Mouse (Mus musculus) right cerebral cortex, postnatal 14 days (tissue): ENCODE results near the gene Gmpr.
"Not testable (repeated sequence)": the region's sequence is repeated elsewhere in the genome, so short reads cannot be mapped to it uniquely, and the experiment has no call there.

Experiments
- DNase-seq: peaks from one replicate; pipeline ENCODE4 v3.0.0; 2022

Gene Gmpr

DNA sequence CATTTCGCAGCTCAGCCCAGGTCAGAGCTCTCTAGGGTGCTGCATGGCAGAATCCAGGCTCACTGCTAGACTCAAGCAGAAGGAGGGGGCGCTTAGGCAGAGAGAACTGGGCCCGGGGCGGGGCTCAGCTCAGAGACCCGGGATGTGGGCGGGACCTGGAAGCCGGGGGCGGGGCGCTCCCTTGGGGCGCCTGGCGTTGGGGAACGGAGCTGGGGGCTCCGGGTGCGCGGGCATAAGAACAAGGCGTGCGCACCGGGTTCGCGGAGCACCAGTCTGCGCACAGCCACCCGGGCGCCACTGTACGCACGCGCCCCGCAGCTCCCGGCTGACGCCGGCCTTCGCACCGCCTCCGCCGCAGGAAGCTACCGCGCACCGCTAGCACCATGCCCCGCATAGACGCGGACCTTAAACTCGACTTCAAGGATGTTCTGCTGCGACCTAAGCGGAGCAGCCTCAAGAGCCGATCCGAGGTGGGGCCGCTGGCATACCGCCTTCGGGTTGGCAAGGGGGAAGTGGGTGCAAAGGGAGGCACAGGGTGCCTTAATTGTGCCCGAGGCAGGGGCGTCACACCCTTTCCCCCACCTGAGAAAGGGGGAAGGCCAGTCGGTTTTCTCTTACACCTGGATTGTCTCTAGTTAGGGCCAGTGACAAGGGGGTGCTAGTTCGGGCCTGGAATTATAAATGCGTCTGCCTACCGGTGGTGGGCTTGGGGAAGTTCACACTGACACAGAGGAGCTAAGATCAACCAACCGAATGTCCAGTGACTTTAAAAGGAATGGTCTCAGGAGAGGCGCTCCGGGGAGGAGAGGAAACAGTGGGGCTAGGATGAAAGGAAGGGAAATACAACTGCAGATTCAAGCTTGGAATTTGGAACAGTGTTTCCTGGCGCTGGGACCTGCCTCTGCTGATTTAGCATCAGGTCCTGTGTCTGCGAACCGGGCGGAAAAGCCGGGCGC is at the start of gene Gmpr:
TSS of gene Gmpr (plus strand) at position 171 of the 956 bp plus-strand sequence.
- DNase-seq, result peak; percentile 83

DNA sequence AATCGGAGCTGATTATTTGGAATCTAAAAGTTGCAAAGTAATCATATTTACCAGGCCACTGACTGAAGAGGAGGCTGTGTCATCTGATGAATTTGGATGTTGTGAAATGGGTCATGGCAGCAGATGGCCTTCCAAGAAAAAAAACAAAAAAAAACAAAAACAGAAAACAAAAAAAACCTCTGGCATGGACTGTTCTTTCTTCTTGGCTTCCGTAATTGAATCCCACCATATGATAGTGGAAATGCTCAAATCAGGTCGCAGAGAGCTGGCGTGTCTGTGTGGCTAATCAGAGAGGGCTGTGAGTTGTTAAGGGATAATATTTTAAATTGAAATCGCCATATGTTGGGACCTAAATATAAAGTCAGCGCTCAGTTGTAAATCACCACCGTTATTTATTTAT is 49.8 kb upstream of the Gmpr start:
- no peak for DNase-seq

DNA sequence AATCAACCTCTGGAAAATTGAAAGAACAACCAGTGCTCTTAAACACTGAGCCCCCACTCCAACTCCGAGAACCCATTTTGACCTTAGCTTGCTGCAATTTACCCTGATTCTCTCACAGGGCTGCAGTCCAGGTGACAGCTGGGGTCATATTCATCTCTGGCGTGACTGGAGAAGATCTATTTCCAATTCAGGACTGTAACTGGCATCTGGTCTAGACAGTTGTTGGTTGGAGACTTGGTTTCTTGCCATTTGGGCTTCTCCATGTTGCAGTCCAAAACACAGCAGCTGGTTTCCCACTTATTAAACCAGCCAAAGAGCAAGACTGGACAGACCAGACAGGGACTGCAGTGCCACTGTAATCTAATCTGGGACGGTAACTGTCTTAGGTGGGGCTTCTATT is 47.1 kb upstream of the Gmpr start:
- DNase-seq, result no peak

DNA sequence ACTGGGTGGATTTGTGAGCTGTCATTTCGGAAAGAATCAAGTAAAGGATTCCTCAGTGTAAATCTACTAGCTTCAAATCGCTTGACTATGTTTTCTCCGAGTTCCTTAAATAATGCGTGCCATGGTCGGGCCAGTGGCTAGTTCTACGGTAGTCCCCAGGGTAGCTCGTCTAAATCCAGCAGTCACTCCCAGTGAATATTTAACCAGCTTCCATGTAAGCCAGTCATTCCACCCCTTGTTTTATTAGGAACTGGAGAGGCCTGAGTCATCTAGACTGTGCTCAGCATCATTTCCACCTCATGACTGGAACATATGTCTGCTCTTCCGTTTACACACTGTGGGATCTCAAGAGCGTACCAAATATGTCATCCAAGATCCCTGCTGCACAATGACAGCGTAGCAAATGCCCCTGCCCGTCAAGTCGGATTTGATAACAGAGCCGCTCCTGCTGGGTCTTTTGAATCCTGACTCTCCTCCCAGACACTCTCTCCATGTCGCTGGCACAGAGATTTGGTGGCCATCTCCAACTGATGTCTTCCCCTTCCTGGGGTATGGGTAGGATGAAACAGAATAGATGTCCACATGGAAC is 45.8 kb upstream of the Gmpr start:
- DNase-seq, result no peak

DNA sequence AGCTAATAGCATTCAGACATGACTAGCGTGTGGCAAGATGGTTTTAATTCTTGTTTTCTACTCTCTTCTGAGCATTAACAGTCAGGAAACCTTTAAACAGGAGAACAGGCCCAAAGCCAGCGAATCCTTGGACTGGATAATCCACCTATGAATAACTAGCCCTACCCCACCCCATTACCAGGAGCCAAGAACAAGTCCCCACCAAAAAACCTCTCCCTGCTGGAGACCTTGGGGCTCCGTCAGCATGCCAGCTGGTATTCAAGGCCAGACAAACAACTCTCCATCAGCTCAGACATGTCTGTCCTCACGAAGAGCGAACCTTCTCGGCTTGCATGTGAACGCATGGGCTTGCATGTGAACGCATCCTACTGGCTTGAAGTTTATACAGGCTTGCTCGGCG is 41.6 kb upstream of the Gmpr start:
- DNase-seq, result no peak

DNA sequence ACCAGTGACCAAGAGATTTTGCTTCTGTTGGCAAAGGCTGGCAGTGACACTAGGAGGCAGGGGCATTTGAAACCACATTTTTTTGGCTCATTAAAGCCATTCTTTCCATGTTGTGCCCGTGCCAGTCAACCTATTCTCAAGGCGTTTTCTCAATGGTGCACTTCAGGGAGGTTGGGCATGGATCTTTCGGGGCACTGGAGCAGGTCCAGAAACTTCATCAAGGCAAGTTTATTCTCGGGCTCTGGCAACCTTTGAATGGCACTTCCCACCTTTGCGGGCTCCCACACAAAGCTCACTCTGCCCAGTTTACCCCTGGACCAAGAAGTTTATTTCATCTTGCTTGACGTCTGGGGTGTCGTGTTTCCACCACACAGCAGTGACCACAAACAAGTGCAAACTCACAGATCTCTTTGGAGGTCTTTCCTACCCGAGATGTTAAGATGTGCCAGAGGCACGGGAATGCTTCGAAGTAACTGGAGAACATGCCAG is 41.2 kb upstream of the Gmpr start:
- DNase-seq, result no peak

DNA sequence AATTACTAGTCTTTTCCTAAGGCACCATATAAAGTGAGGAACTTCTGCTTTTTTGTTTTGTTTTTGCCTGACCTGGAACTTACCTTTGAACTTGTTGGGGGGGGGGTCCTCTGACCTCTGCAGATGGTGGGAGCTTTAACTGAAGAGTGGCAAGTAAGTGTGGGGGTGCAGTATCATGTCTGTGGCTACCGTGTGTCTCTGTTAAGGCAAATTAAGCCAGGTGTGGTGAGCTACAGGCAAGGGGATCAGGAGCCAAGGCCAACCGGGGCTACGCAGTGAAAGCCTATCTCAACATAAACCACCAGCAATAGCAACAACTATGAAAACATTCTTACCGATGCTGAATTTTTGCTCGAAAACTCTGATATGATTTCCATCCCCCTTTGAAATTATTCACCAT is 38.5 kb upstream of the Gmpr start:
- DNase-seq, result no peak

DNA sequence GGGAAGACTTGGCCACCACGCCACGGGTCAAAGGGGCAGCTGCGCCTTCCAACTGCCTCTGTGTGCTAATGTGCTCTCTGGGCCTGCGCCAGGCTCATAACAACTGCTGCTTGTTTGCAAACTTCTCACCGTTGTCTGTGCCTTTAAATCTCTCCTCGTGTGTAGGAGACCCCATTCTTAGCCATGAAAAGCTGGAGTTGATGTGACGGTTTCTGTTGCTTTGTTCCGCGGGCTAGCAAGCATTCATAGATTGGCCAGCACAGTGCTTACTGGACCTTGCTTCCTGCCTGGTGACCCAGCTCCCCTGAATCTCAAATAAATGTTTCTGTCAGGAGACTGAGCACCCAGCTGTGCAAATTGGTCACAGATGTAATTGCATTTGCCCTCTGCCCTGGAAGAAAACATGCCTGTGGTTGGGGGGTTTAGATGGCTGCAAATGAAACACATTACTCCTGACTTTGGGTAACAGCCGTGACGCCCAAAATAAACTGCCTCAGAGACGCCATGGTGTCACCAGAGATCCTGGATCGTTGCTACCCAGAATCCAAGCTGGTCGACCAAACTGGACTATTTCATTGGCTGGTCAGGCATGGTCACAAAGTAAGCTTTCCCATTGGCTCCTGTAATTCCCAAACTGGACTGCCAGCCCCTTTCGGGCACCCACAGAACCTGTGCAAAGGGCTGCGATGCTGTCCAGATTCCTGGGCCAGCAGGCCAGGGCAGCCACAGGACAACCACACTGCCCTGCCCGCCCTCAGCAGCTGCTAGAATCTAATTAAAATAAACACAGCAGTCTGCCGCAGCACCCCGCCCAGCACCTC is 37.6 kb upstream of the Gmpr start:
- DNase-seq, result no peak

DNA sequence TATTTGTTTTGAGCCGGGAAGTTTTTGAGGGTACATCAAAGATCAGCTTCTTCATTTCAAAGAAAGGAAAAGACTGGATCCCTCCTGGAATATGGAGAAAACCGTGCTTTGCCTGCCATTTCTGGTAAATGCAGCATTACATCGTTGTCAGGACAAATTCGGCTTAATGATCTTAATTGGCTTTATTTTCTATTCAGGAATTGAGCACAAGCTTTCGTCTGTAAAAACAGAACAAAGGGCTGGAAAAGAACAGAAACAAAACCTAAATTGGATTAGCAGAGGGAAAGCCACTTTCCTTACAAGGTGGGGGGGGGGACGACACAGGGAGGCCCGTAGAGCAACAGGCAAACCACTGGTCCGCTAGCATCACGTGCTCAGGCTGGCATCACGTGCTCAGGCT is 33.9 kb upstream of the Gmpr start:
- no peak for DNase-seq

DNA sequence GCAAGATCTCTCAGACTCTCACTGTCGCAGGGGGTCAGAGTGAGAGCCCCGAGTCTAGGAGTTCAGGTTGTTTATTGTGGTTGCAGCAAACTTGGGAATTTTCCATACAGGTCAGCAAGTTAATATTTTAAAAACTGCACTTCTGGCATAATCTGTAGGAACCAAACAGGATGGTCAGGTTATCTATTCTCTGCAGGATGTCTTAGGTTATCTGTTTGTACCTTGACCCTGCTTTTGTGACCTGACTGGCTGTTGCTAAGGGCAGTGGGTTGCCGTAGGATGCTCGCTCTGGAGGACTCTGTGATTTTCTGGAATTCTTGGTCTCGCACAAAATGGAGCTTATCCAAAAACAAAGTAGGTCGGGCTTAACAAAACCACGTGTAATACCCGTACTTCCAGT is 31.9 kb upstream of the Gmpr start:
- no peak for DNase-seq

DNA sequence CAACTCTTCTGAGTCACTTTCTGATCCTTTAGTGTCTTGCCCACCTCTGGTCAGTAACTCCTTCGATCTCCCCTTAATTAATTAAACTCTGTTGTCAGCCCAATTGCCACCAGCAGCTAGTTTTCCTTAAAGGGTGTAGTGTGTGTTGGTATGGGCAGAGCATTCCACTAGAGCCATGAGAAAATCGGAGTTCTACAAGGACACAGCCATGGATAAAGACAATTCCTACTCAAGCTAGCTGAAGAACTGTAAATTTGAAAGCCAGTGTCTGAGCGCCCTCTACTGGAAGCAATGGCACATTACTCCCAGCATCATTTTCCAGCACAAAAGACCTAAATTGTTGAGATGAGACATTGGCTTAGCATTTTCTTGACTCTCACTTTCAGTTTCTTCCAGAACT is 30.1 kb upstream of the Gmpr start:
- DNase-seq, result peak; percentile 54

DNA sequence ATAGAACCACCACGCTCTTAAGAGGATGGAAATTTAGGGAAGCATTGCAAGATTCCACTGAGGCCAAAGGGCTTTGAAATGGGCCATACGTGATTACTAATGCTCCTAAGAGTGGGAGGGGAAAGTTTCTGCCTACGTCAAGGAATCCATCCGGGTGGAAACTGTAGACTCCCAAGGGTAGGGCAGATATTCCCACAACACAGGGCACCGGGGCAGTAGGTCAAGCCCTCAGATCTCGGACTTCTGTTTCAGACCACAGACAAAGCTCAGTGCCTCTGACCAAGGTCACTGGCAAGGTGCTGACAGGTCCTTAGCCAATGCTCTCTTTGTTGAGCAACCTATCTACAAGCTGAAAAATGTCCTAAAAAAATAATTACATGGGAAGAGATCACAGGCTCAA is 27.3 kb upstream of the Gmpr start:
- DNase-seq, result no peak

DNA sequence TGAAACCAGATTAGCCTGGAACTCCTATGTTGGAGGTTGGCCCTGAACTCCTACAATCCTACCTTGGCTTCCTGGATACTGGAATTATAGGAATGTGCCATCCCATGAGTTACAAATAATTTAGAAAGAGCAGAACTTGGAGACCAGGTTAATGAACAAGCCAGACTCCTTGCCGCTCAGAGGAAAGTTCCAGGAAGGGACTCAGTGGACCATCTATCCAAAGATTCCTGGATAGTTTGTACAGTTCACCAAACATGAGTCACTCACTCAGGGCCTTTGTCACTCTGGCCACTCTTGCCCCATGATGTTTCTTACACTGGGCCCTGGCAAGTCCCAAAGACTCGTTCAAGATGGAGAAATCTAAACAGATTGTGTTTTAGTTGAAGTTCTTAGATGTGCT is 24.0 kb upstream of the Gmpr start:
- DNase-seq, result no peak

DNA sequence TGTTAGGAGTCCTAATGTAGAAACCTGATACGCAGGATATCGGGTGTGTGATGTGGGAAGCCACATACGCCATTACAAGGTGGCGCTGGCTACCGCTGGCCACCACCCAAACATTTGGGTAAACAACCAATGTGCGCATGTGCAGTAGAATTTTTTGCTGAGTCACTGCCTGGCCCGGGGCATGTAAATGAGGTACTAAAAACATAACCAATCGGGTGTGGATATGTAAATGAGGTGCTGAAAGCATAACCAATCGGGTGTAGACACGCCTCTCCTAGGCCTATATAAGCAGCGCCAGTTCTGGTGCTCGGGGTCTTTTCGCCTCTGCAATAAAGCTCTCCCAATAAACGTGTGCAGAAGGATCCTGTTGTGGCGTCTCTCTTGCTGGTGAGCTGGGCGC is 23.3 kb upstream of the Gmpr start:
- not testable (repeated sequence) for DNase-seq

DNA sequence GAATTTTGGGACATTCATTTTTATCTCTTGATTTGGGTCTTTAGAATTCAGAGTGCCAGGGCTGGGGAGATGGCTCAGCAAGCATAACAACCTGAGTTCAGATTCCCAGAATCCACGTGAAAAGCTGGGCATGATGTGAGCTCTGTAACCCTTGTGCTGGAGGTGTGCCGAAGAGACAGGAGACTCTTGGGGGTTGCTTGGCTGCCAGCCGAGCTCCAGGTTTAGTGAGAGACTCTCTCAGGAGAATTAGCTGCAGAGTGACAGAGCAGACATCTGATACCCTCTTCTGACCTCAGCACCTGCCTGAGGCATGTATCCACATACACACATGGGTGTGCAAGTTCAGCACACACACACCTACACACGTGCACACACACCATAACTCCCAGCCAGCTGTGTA is 21.6 kb upstream of the Gmpr start:
- DNase-seq, result no peak

DNA sequence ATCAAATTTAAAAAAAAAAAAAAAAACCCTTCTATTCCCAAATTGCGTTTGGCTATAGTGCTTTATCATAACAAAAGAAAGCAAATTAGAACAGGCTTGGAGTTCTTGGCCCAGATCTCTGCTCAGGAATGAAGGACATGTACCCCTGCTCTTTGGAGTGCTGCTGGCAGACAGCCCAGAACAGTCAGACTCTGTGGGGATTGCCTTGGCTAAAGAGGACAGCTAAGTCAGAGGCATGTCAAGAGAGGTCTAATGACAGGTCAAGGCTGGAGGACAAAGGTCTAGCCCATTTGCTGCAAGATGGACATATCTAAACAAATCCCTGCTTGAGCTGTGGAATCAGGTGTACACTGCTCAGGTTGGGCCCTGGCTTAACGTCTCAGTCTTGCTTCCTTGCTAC is 20.6 kb upstream of the Gmpr start:
- no peak for DNase-seq

DNA sequence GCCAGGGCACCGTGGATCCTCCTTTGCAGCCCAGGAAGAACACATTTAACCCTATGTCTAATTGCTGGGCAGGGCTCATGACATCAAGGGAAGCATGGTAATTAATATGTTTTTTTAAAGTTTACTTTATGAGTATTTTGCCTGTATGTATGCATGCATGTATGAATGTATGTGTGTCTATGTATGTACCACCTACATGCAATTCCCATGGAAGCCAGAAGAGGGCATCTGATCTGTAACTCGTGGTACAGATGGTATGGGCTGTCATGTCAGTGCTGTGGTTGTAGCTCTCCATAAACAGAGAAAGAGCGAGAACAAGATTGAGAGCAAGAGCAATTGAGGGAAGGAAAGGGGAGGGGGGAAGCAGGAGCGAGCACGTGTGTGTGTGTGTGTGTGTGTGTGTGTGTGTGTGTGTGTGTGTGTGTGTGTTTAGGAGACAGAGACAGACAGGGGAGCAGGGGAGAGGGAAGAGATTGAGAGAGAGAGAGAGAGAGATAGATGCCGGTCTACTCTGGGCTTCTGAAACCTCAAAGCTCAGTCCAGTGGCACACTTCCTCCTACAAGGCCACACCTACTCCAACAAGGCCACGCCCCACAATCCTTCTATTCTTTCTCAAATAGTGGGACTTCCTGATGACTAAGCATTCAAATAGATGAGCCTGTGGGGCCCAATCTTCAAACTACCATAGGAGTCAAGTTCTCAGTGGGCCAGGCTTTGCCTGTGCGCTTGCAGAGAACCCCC is 15.1 kb upstream of the Gmpr start:
- no peak for DNase-seq

DNA sequence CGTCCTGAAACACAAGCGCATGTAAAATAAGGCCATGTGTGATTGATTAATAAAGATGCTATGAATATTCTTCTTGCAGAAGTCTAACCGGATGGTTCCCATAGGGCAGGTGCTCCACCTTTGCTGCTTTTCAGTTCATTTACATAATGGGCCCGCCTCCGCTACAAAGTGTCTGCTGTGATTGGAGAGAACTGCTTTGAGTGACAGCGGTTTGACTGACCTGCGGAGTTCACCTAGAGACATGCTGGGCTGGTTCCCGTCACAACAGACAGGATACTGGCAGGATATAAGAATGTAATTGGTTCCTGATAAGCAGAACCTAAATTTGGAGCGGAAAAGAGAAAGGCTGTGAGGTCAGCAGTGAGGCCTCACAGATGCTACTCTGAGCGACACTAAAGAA is 13.4 kb upstream of the Gmpr start:
- no peak for DNase-seq

DNA sequence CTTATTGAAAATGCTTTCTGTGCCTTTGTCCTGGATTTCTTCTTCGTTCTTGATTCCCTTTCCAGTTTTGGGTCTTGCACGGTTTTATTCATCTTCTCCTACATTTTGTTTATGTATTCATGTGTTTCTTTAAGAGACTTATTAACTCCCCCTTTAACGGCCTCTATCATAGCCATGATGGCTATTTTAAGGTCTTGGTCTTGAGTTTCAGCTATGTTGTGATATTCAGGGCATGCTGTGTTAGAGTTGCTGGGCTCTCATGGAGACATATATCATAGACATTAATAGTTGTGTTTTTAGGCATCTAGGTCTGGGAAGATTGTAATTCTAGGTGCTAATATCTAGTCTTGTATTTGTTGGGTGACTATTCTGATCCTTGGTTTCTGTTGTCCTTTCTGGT is 8.6 kb upstream of the Gmpr start:
- no peak for DNase-seq

DNA sequence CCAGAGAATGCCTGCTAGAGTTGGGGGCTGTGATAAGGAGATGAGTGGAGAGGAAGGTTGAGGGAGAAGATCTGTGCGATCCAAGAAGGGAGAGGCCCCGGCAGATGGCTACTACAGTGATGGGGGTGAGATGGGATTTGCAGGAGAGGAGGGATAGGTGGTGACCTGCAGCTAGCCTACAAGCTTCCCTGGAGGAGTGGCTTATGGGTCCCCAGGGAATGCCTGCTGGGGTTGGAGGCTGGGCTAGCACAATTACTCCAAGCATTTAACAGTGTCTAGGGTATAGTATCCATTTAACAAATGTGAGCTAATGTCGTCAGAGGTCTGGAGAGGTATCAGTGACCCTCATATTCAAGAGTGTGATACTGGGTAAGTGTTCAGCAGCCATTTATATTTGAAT is 7.9 kb upstream of the Gmpr start:
- no peak for DNase-seq

DNA sequence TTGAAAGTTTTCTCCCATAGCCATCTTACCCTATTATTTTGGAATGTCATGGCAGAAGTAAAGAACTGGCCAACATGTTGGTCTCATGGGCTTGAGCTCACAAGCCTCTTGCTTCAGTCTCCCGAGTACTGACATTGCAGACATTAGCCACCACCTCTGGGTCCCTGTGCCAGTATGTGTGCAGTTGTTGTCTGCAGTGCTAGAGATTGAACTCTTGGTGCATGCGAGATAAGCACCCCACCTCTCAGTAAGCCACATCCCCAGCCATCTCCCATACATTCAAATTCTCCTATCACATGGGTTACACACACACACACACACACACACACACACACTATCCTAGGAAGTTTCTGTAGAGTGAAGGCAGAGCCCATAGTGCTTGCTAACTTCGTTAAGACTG is 7.3 kb upstream of the Gmpr start:
- no peak for DNase-seq

DNA sequence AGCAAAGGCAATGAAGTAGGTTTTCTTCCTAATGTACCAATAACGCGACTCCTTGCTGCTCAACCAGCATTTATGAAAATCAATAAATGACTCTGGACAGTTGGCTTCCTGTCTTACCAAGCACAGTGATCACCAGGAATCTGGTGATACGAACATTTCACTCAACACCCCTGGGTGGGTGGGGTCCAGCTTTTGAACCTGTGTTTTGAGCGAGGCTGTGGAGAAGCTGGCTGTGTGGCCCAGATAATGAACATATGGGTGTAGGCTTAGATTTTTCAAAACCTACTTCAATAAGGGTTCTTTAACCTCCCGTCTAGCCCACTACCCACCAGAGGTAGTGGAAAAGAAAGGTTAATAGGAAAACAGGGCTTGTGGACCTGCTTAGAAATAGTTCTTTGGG is 4.5 kb upstream of the Gmpr start:
- DNase-seq, result no peak

DNA sequence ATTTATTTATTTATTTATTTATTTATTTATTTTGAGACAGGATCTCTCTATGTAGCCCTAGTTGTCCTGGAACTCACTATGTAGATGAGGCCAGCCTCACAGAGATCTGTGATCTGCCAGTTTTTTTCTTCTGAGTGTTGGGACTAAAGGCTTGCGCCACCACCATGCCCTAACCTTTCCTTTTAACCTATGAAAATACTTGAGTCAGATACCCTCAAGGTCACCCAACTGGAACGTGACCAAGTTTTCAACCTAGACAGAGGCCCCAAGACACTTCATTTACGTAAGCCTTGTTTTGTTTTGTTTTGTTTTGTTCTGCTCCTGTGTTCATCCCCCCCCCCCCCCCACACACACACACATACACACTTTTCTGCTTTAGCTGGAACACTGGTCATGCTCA is 1.7 kb upstream of the Gmpr start:
- no peak for DNase-seq
